Mouse (Mus musculus): ENCODE results near the gene Dnah17.

GRCm38 (mm10) chr11:118168714-118169113 lies 38.3 kb upstream of the Dnah17 start:
- TF ChIP-seq CTCF (IDR thresholded peaks at IDR 0.05; ENCODE audit: extremely low read depth, insufficient read length, insufficient replicate concordance, low read depth, low read length) (no peak), POLR2A (IDR thresholded peaks at IDR 0.05; ENCODE audit: low read depth, low read length) (no peak)

Measured in small intestine, adult 2 months (tissue).